Mouse (Mus musculus) telencephalon, adult 2 months (tissue): Measurements from ENCODE around the gene Acbd6.

ENCODE experiments used
- DNase-seq: peaks from one replicate; pipeline ENCODE4 v3.0.0-alpha.2; 2011; ENCODE audit warnings: low read depth, low spot score

Acbd6 gene

DNA sequence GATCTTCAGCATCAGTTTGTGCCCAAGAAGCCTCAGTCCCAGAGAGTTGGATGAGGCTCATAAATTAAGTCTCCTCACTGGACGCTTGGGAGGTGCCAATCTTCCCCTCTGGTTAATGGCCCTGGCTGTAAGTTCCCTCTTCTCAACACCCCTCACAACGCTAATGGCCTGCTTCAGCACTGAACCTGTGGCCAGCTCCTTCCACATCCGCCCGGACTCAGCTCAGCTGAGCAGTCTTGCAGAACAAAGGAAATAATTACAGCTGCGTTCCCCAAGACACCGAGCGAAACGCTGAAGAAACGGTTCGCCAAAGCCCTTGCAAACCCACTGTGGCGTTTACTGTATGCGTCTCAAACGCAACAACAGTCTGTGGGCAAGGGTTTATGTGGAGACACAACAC is 164.3 kb downstream of the Acbd6 start:
- DNase-seq = no peak

DNA sequence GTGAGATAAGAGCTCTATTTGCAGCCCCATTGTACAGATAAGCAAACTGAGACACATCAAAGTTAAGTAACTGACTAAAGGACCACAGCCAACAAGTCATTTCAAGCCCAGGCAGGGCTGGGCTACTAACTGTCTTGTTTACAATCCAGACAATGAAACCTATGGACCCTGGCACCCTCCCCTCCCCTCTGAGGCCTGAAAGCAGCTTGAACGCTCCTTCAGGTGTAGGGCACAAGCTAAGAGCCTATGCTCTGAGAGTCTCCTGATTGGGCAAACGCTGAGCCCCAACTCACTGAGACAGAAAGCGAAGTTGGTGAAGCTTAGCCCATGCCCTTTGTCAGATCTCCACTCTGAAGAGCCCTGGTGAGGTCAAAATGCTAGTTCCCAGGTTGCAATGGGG is 166.4 kb downstream of the Acbd6 start:
- no peak for DNase-seq

DNA sequence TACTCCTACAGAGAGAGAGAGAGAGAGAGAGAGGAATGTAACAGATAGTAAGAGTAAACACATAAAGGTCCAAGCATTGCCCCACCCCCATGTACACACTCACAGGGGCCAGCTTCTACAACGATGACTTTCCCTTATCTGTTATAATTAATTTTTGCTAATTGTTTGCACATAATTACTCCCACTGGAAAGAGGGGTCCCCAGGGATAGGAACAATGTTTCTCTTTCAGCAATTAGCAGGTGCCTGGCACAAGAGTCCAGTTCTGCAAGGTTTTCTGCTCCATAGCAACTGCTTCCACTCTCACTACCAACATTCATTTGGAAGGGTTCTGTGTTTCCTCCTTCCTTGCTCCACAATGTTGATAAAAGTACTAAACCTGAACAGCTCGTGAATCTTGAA is 168.0 kb downstream of the Acbd6 start:
- no peak for DNase-seq

DNA sequence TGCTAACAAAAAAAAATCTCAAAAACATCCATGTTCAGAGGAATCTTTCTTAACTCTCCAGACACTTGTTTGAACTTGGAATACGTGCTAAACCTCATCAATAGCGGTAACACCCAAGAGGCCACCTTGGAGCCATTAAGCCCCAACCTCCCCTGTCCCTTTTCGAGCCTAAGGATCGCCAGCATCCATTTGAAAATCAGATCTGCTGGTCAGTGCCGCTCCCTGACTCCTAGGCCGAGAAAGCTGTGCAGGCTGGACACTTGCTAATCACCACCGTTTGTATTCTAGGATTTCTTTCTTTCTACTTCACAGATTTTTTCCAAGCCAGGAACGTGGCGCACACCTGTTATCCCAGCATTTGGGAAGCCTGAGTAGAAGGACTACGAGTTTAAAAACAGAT is 169.9 kb downstream of the Acbd6 start:
- DNase-seq = no peak

DNA sequence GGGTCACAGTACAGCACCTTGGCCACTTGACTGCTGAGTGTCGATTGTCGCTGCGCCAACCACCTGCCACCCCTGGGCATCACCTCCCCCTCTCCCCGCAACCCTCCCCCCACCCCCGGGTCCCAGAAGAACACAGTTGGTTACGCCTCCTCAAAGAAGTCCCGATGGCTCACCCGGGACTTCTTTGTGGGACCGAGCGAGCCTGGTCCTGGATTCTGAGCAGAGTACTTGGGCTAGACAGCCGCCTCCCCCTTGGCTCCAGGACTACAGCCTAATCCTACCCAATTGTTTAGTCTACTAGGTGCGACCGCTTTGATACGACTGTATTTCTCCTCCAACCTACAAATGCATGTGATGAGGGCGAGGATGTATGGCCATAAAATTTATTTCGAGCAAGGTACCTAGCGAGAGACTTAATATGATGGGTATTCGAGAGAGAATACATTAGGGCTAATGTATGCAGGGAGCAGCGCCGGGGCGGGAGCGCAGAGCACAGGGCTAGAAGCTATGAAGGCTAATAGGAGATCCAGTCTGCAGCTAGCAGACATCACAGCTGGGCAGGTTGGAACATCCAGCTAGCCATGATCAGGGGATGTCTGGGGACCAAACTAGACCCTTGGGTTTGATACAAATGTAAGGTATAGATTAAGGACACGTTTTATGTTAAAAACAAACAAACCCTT is 171.3 kb downstream of the Acbd6 start:
- DNase-seq = no peak

DNA sequence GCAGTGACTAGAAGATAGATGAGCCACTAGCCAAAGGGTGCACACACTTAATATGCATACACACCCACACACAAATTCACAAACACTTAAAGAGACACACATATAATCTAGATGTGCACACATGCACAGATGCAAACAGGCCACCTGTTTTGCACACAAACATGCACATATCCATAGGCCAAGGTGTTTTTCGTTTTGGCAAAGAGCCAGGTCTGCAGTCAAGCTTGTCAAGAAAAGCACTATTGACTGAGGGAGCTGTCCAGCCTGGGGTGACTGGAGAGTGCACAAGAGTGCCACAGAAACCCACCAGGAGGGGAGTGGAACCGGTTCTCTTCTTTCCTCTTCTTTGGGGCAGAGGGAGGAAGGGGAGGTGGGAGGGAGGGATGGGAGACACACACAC is 173.2 kb downstream of the Acbd6 start:
- no peak for DNase-seq

DNA sequence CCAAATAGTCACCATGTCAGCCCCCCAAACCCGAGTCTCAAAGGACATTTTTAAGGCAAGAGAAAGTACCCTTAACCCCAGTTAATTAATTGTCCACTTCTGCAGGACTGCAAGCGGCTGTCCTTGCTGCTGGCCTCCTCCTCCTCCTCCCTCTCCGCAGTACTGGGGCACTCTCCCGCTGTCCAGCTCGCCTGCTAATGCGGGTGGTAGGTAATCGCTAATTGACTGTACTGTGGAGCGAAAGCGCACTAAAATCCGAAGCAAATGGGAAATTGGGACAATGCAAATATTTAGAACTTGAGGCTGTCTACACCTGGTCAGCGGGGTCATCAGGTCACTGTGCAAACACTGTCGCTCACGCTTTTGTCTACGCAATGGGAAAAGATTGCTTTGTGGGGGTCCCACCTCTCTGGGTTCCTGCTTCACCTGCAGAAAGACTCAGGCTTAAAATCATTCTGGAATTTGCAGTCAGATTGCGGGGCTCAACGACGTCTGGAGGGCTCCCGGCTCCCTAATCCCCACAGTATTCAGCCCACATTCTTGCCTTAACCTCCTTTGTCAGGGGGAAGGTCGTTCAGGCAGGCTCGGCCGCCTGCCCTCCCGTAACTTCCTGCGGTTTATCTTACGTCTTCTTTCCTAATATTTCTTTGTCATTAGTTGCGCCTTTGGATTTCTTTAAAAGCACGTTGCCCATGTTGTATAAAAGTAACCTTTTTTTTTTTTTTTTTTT is 178.3 kb downstream of the Acbd6 start:
- DNase-seq = no peak

DNA sequence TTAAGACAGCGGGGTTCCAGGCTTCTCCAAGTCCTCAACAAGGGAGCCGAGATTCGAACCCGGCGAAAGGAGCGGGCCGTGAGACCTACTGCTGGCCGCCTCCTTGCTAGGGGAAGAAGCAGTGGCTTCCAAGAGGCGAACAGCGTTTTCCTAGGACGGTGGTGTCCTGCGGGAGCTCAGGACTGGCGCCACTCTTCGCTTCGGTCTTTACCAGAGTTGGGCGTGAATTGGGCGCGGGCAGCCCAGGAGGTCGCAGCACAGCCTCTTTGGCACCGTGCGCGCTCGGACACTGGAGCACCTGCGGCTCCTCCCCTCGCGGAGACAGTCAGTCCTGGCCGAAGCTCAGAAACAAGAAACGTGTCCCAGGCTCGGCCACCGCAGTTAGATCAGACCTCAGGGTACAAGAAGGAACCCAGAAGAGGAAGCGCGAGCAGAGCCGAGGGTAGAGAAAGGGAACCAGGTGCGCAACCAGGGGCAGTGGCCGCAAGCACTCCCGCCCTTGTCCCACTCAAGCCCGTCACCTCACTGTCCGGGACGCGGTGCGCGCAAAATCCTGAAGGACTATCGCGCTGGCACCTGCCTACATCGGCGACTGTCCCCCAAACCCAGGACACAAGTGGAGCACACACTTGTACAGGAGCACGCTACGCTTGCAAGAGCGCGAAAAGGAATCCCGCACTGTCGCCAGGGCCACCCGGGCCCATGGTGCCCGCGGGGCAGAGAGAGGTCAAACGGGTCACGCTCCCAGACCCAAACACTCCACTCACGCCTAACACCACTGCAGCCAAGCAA is 179.3 kb downstream of the Acbd6 start:
- DNase-seq = no peak

DNA sequence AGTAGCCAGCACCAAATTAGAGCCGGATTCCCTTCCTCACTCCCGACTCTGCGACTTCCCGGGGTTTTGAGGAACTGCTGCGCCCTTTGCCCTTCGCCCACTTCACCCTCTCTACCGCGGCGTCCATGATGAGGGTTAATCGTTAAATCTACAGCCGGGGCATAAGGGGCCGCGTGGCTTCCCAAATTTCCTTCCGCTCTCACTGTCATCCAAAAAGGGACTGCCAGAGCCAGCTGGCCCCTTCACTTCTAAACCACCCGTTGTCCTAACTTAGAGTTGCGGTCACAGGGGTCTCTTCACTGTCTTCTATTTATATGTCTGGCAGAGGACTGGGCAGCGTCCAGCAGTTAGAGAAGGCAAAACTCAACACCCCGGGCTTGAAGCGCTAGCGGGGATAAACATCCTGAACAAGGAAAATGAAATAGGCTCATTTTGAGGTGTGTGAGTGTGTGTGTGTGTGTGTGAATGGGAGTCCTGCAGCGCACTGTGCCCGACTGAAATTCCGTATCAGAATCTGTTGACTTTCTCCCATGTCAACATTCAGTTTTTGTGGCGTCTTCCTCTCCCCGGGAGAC is 180.0 kb downstream of the Acbd6 start:
- no peak for DNase-seq
